Comparison of ENCODE assay signal across 1 mouse cellular context in the genomic region with DNA sequence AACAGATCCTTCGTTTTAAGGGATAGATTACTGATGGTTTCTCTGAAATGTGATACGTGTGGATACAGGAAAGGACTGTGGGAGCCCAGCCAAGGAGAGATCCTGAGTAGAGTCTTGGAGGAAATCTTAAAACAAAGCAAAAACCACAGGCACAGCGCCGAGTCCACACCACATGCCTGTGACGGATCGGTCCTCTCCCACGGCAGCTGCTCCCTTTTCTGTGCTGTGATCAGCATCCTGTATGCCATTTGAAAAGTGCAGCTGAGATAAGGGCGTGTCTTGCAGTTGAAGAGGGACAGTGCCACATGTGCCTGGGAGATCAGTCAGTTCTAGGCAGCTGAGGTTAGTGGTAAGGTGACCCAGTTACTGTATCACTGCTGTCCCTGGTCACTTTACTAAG.
TF ChIP-seq lines count a peak whose summit lies in the region.

No protein-coding gene starts in this region.

TF ChIP-seq in CH12.LX, 34 proteins besides CTCF, POLR2A, EP300 and RAD21:
- no peak for TF ChIP-seq IRF4 (IDR thresholded peaks at IDR 0.05; ENCODE audit: low read depth, low read length)
- 0 out of 2 replicates have a peak, but pooled peaks have one; percentile 10 for TF ChIP-seq BHLHE40 (IDR thresholded peaks at IDR 0.05; ENCODE audit: low read depth, low read length)
- TF ChIP-seq MAZ (IDR thresholded peaks at IDR 0.05; ENCODE audit: low read depth, low read length) = no peak
- TF ChIP-seq UBTF (IDR thresholded peaks at IDR 0.05; ENCODE audit: low read depth, low read length) = no peak
- TF ChIP-seq TBP (conservative IDR thresholded peaks at IDR 0.05; ENCODE audit: low read depth, low read length) = no peak
